Mouse (Mus musculus): ENCODE data around the gene Map3k12. TPM values are rescaled to one million over a fixed set of nuclear protein-coding genes. Genes with fewer than 3 reads are reported as not detected.

The Map3k12 gene
- polyA plus RNA-seq, 1 experiment from 2014 or later = 14.4 TPM

- no peak overlapping the region for H3K9ac ChIP-seq
- no peak for ATAC-seq (ENCODE audit: borderline replicate concordance, extremely low read depth, low FRiP score, low TSS enrichment)
- H3K4me3 ChIP-seq = no peak overlapping the region
- no peak overlapping the region for H3K4me2 ChIP-seq
- no peaks in the 10 kb centered on the region for H3K9me3 ChIP-seq
- H3K36me3 ChIP-seq = peaks cover 90% of the 10 kb centered on the region
- no peak overlapping the region for H3K27ac ChIP-seq
- no peaks in the 10 kb centered on the region for H3K4me1 ChIP-seq
- no peaks in the 10 kb centered on the region for H3K27me3 ChIP-seq
- WGBS = 85% methylated on average over 3 of the region's 3 CpGs
Observed at GRCm38 (mm10) chr15:102532106-102532900, 15.4 kb upstream of the Map3k12 start.

- Histone ChIP-seq H3K36me3 (peaks cover 86% of the 10 kb centered on the region), H3K9me3 (no peaks in the 10 kb centered on the region), H3K9ac (no peak overlapping the region), H3K4me1 (no peaks in the 10 kb centered on the region), H3K27me3 (no peaks in the 10 kb centered on the region), H3K4me2 (no peak overlapping the region), H3K27ac (no peak overlapping the region), H3K4me3 (no peak overlapping the region)
- ATAC-seq (ENCODE audit: borderline replicate concordance, extremely low read depth, low FRiP score, low TSS enrichment) = no peak
- WGBS = 89% methylated on average over 4 of the region's 4 CpGs
Observed at GRCm38 (mm10) chr15:102531586-102531985, 14.7 kb upstream of the Map3k12 start.

- no peak for ATAC-seq (ENCODE audit: borderline replicate concordance, extremely low read depth, low FRiP score, low TSS enrichment)
- Histone ChIP-seq H3K4me3 (no peak overlapping the region), H3K9ac (no peak overlapping the region), H3K4me2 (no peak overlapping the region), H3K4me1 (no peaks in the 10 kb centered on the region), H3K27ac (no peak overlapping the region), H3K9me3 (no peaks in the 10 kb centered on the region), H3K27me3 (no peaks in the 10 kb centered on the region), H3K36me3 (peaks cover 84% of the 10 kb centered on the region)
- 85% methylated on average over 4 of the region's 4 CpGs for WGBS
Observed at GRCm38 (mm10) chr15:102530566-102530965, 13.7 kb upstream of the Map3k12 start.

DNA sequence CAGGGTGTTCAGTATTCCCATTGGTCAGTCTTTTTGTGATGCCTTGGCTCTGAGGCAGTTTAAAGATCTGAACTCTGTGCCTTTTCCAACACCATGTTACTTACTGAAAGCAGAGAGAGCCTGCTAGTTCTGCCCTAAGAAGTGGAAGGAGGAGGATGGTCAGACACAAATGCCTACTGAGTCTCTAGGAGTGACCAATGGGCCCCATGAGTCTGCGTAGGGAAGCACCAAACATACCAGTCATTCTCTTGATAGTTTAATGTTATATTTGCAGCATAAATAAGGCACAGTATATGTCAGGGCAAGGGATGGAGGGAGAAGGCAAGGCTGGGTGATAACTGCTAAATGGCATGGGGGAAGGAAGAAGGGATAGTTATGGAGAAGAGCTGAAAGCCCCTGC, 11.5 kb upstream of the Map3k12 start:
- Histone ChIP-seq H3K36me3 (peaks cover 82% of the 10 kb centered on the region), H3K4me1 (no peaks in the 10 kb centered on the region), H3K4me2 (no peak overlapping the region), H3K27me3 (no peaks in the 10 kb centered on the region), H3K27ac (no peak overlapping the region), H3K4me3 (no peak overlapping the region), H3K9me3 (no peaks in the 10 kb centered on the region), H3K9ac (no peak overlapping the region)
- WGBS = 97% methylated on average over 1 of the region's 1 CpGs
- ATAC-seq (ENCODE audit: borderline replicate concordance, extremely low read depth, low FRiP score, low TSS enrichment) = no peak

DNA sequence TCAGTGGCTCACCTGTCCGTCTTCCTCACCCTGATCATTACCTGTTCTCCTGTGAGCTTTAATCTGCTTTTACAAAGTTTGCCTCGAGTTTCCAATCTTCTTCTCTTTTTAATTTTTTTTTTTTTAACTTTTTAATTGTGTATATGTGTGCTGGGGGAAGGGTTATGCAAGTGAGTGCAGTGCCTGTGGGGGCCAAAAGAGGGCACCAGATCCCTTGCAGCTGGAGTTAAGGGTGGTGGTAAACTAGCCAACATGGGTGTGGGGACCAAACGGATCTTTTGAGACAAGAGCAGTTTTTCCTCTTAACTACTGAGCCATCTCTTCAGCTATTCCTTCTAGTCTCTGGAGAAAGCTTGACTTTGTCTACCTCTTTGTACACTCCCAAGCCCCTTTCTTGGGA, 11.1 kb upstream of the Map3k12 start:
- Histone ChIP-seq H3K36me3 (peaks cover 78% of the 10 kb centered on the region), H3K9me3 (no peaks in the 10 kb centered on the region), H3K9ac (no peak overlapping the region), H3K27me3 (no peaks in the 10 kb centered on the region), H3K4me3 (no peak overlapping the region), H3K27ac (no peak overlapping the region), H3K4me1 (no peaks in the 10 kb centered on the region), H3K4me2 (no peak overlapping the region)
- 71% methylated on average over 3 of the region's 3 CpGs for WGBS
- no peak for ATAC-seq (ENCODE audit: borderline replicate concordance, extremely low read depth, low FRiP score, low TSS enrichment)

GRCm38 (mm10) chr15:102526111-102527002, 9.5 kb upstream of the Map3k12 start:
- no peaks in the 10 kb centered on the region for H3K27me3 ChIP-seq
- H3K27ac ChIP-seq = no peak overlapping the region
- H3K4me2 ChIP-seq = no peak overlapping the region
- no peak overlapping the region for H3K9ac ChIP-seq
- peaks cover 71% of the 10 kb centered on the region for H3K36me3 ChIP-seq
- ATAC-seq (ENCODE audit: borderline replicate concordance, extremely low read depth, low FRiP score, low TSS enrichment) = no peak
- 74% methylated on average over 6 of the region's 6 CpGs for WGBS
- no peaks in the 10 kb centered on the region for H3K9me3 ChIP-seq
- no peaks in the 10 kb centered on the region for H3K4me1 ChIP-seq
- H3K4me3 ChIP-seq = no peak overlapping the region

- no peaks in the 10 kb centered on the region for H3K9me3 ChIP-seq
- H3K27me3 ChIP-seq = no peaks in the 10 kb centered on the region
- no peak within 1 kb of the TSS for H3K9ac ChIP-seq
- peaks cover 68% of the 10 kb centered on the region for H3K36me3 ChIP-seq
- no peak within 1 kb of the TSS for H3K4me3 ChIP-seq
- H3K4me2 ChIP-seq = no peak within 1 kb of the TSS
- peaks cover 7% of the 10 kb centered on the region for H3K4me1 ChIP-seq
- 4% methylated on average over 3 of the region's 3 CpGs for WGBS
- no peak; the same call in 1 of the 2 replicates for ATAC-seq (ENCODE audit: borderline replicate concordance, extremely low read depth, low FRiP score, low TSS enrichment)
- no peak within 1 kb of the TSS for H3K27ac ChIP-seq
Observed at GRCm38 (mm10) chr15:102524892-102525485, 8.1 kb upstream of the Map3k12 start, which contains the start of gene Npff. Gene Npff (minus strand): TSS chr15:102524942.

DNA sequence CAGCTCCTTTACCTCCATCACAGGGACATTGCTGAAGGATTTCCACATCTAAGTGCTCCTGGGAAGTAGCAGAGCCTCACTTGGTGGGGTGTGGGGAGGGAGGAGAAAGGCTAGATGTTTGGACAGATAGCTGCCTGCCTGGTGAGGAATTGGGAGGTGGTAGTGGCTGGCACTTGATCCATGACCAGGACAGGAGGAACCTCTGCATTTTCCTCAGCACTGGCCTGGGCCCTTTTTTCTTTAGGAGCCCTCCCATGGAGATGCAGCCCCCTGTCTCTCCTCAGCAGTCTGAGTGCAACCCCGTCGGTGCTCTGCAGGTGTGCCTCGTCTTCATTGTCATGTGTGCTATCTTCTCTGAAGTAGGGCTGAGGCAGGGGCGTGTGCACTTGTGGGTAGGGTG, 4.6 kb upstream of the Map3k12 start:
- peaks cover 41% of the 10 kb centered on the region for H3K36me3 ChIP-seq
- ATAC-seq (ENCODE audit: borderline replicate concordance, extremely low read depth, low FRiP score, low TSS enrichment) = no peak

GRCm38 (mm10) chr15:102520416-102520815, 3.6 kb upstream of the Map3k12 start:
- H3K9ac ChIP-seq = no peak overlapping the region
- H3K4me2 ChIP-seq = no peak overlapping the region
- H3K4me3 ChIP-seq = no peak overlapping the region
- H3K27ac ChIP-seq = no peak overlapping the region
- H3K27me3 ChIP-seq = no peaks in the 10 kb centered on the region
- ATAC-seq (ENCODE audit: borderline replicate concordance, extremely low read depth, low FRiP score, low TSS enrichment) = no peak
- H3K36me3 ChIP-seq = peaks cover 34% of the 10 kb centered on the region
- peaks cover 30% of the 10 kb centered on the region for H3K4me1 ChIP-seq
- no peaks in the 10 kb centered on the region for H3K9me3 ChIP-seq
- 73% methylated on average over 4 of the region's 4 CpGs for WGBS

More for the DNA sequence above, 4.6 kb upstream of the Map3k12 start:
- WGBS = 78% methylated on average over 4 of the region's 4 CpGs
- no peak overlapping the region for H3K9ac ChIP-seq
- H3K9me3 ChIP-seq = no peaks in the 10 kb centered on the region
- H3K4me2 ChIP-seq = no peak overlapping the region
- no peak overlapping the region for H3K27ac ChIP-seq
- peaks cover 20% of the 10 kb centered on the region for H3K4me1 ChIP-seq
- no peaks in the 10 kb centered on the region for H3K27me3 ChIP-seq
- H3K4me3 ChIP-seq = no peak overlapping the region

DNA sequence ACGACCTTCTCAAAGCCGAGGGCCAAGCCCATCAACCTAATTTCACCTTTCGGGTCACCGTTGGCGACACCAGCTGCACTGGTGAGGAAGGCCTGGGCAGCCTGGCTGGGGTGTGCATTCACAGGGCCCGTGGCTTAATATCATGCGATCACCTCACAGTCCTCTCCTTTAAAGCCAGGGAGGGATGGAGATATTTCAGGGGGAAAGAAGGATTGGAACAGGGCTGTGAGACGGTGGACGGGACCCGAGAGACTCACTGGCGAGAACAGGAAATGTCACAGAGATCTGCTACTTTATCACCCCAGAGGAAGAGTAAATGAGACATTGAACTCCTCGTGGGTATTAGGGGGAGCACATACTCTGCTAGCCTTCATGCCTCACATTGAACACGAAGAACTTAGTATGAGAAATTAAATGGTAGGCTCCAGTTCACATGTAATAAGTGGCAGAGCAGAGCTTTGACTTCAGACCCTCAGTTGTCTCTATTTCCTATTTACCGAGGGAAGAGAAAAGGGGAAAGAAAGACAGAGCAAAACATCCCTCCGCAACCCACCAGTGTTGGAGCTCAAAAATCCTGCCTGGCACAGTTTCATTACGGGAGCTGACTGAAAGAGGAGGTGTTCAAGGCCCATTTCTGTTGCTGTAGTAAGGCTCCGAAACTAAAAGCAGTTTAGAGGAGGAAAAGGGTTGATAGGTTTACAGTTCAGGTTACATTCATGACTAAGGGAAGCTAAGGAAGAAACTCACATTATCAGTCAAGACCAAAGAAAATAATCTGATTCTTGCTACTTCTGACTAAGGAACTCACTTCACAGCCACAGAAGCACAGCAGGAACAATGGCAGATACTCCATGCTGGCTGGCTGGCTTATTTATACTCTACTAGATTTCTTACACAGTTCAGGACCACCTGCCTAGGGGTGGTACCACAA, 2.6 kb upstream of the Map3k12 start:
- Histone ChIP-seq H3K4me1 (peaks cover 33% of the 10 kb centered on the region), H3K4me3 (peak overlapping the region; percentile 76), H3K27me3 (no peaks in the 10 kb centered on the region), H3K27ac (peak overlapping the region; percentile 100), H3K9me3 (no peaks in the 10 kb centered on the region), H3K4me2 (peak overlapping the region; percentile 92), H3K9ac (peak overlapping the region; percentile 87), H3K36me3 (peaks cover 29% of the 10 kb centered on the region)
- WGBS = 49% methylated on average over 17 of the region's 17 CpGs
- no peak for ATAC-seq (ENCODE audit: borderline replicate concordance, extremely low read depth, low FRiP score, low TSS enrichment)

- Histone ChIP-seq H3K4me2 (peak overlapping the region; percentile 92), H3K9ac (peak overlapping the region; percentile 87), H3K4me3 (peak overlapping the region; percentile 76), H3K9me3 (no peaks in the 10 kb centered on the region), H3K27me3 (no peaks in the 10 kb centered on the region), H3K4me1 (peaks cover 33% of the 10 kb centered on the region), H3K36me3 (peaks cover 23% of the 10 kb centered on the region), H3K27ac (peak overlapping the region; percentile 100)
- ATAC-seq (ENCODE audit: borderline replicate concordance, extremely low read depth, low FRiP score, low TSS enrichment) = no peak
- 10% methylated on average over 9 of the region's 9 CpGs for WGBS
Observed at GRCm38 (mm10) chr15:102518859-102519201, 2.0 kb upstream of the Map3k12 start.

Data from lung, embryonic 15.5 days (tissue).